Mouse (Mus musculus) C2C12 (cell line): ENCODE results near the gene Abca8b. TPM values are rescaled to one million over a fixed set of nuclear protein-coding genes. Genes with fewer than 3 reads are reported as not detected.
"Not testable (repeated sequence)": the region's sequence is repeated elsewhere in the genome, so short reads cannot be mapped to it uniquely, and the experiment has no call there.

Source experiments
- H3K27me3 ChIP-seq: one replicate; pipeline ENCODE4 v1.6.1; 2011; ENCODE audit not compliant: control insufficient read depth, insufficient read depth, insufficient read length
- H3K36me3 ChIP-seq: one replicate; pipeline ENCODE4 v1.6.1; 2011; ENCODE audit not compliant: control insufficient read depth, insufficient read depth
- H3K4me3 ChIP-seq: one replicate; pipeline ENCODE4 v1.5.1; 2011; ENCODE audit warnings: mild to moderate bottlenecking, control low read depth; ENCODE audit not compliant: poor library complexity, insufficient read depth, severe bottlenecking
- H3K79me2 ChIP-seq: one replicate; pipeline ENCODE4 v1.6.1; 2011; ENCODE audit not compliant: control insufficient read depth, insufficient read depth
- H3K79me3 ChIP-seq: one replicate; pipeline ENCODE4 v1.6.1; 2011; ENCODE audit warnings: low read depth, control low read depth
- H3ac ChIP-seq: one replicate; pipeline ENCODE3; 2011; ENCODE audit warnings: low read depth; ENCODE audit not compliant: control insufficient read depth, insufficient read length
- CEBPB ChIP-seq: IDR thresholded peaks from one replicate; pipeline ENCODE4 v1.6.1; 2011; ENCODE audit warnings: low read depth, mild to moderate bottlenecking, control low read depth, moderate library complexity
- CTCF ChIP-seq: IDR thresholded peaks from one replicate; pipeline ENCODE4 v1.5.1; 2011; ENCODE audit not compliant: control insufficient read depth, insufficient read depth, insufficient read length
- FOSL1 ChIP-seq: IDR thresholded peaks from one replicate; pipeline ENCODE4 v1.8.0; 2011; ENCODE audit warnings: mild to moderate bottlenecking, low read length; ENCODE audit not compliant: poor library complexity, insufficient read depth, severe bottlenecking
- MAX ChIP-seq: IDR thresholded peaks from one replicate; pipeline ENCODE4 v1.6.1; 2011; ENCODE audit warnings: mild to moderate bottlenecking, control low read depth
- MYOD1 ChIP-seq: IDR thresholded peaks from one replicate; pipeline ENCODE4 v1.6.1; 2011; ENCODE audit warnings: low read depth; ENCODE audit not compliant: control insufficient read depth, insufficient read length
- MYOG ChIP-seq: IDR thresholded peaks from one replicate; pipeline ENCODE4 v1.6.1; 2011; ENCODE audit not compliant: control insufficient read depth, insufficient read length; ENCODE audit errors: extremely low read depth
- USF1 ChIP-seq: IDR thresholded peaks from one replicate; pipeline ENCODE4 v1.6.1; 2011; ENCODE audit warnings: low read depth, mild to moderate bottlenecking, control low read depth, moderate library complexity
- polyA plus RNA-seq: library from polyadenylated mRNA; unstranded; fragments of >200 nt; fragmentation: generic; extraction: Trizol; gene quantifications from one replicate; pipeline ENCODE4 v1.2.1, GENCODE M21; 2012; ENCODE audit warnings: missing spikeins

Gene Abca8b
- polyA plus RNA-seq, 1 experiment, result 0.09 TPM

DNA sequence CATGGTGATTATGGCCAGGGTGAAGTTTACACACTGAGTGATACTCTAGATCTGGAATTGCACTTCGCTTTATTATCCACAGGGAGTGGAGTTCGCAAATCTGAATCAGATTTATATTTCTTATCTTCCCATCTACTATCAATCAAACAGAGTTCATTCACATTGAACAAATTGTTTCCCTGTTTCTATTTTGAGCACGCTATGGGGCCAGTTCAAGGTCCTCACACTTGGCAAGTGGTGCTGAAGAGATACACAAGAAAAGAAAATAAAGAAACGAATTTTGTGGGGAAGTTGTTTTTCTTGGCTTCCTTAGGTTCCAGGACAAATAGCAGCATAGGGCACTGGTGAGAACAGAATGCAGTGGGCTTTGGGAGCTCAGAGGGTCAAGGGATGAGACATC lies 25.1 kb downstream of the Abca8b start:
- H3K4me3 ChIP-seq, result no peak overlapping the region
- no peaks in the 10 kb centered on the region for H3K36me3 ChIP-seq
- no peaks in the 10 kb centered on the region for H3K79me3 ChIP-seq
- no peak overlapping the region for H3ac ChIP-seq
- TF ChIP-seq USF1 (no peak), MYOD1 (no peak), CEBPB (no peak), MYOG (no peak), CTCF (no peak), FOSL1 (no peak), MAX (no peak)
- H3K79me2 ChIP-seq, result no peaks in the 10 kb centered on the region
- no peaks in the 10 kb centered on the region for H3K27me3 ChIP-seq

DNA sequence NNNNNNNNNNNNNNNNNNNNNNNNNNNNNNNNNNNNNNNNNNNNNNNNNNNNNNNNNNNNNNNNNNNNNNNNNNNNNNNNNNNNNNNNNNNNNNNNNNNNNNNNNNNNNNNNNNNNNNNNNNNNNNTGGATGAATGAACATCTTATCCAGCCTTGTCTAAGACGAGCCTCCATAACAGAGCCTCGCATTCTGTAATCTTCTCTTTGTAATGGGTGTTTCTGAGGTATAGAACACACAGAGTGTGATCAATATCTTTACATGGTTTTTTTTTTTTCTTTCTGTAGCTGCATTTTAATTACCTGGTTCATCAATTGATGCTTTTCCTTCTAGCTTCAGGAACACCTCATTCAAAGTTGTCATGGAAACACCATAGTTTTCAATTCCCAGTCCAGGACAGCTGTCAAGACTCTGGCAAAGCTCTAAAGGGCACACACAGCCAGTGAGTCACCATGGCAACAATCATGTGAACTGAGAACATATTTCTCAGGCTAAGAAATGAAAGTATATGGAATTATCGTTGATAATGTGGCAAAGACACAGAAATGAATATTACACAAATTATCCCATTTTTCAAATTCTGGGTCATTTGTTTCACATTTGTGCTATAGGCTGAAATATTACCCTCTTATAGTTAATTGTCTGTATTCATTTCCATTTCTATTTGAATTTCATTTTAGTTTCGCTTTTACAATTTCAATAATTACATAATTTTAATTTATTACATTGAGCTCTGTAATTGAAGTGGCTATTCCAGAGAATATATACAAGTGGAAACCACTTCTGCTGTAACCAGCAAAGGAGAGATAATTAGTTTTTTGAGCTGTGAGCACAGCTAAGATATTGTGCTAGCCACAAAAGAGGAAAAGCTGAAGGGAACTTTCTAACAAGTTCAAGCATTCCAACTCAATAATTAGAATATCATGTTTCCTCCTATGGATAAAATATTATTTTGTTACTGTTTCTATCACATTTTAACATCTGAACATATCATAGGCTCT lies 33.9 kb downstream of the Abca8b start:
- Histone ChIP-seq H3K79me3 (no peaks in the 10 kb centered on the region), H3K4me3 (no peak overlapping the region), H3ac (no peak overlapping the region), H3K79me2 (no peaks in the 10 kb centered on the region), H3K36me3 (no peaks in the 10 kb centered on the region), H3K27me3 (no peaks in the 10 kb centered on the region)
- TF ChIP-seq USF1 (no peak), MYOG (no peak), FOSL1 (no peak), CEBPB (no peak), MYOD1 (no peak), CTCF (no peak), MAX (no peak)

DNA sequence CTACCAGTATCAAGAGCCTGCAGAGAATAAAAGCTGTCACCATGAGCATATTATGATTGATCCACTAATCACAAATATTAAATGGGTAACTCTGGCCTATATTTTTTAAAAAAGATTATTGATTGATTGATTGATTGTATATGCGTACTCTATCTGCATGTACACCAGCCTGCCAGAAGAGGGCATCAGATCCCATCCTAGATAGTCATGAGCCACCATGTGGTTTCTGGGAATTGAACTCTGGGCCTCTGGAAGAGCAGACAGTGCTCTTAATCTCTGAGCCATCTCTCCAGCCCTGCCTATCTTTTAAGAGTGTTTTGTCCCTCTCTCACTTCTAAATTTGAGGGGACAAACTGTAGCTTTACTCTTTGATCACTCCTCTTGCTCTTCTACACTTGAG lies 40.5 kb downstream of the Abca8b start:
- Histone ChIP-seq H3K36me3 (no peaks in the 10 kb centered on the region), H3K4me3 (no peak overlapping the region), H3K79me2 (no peaks in the 10 kb centered on the region), H3ac (no peak overlapping the region), H3K27me3 (no peaks in the 10 kb centered on the region), H3K79me3 (no peaks in the 10 kb centered on the region)
- TF ChIP-seq MYOD1 (no peak), MAX (no peak), CTCF (no peak)

DNA sequence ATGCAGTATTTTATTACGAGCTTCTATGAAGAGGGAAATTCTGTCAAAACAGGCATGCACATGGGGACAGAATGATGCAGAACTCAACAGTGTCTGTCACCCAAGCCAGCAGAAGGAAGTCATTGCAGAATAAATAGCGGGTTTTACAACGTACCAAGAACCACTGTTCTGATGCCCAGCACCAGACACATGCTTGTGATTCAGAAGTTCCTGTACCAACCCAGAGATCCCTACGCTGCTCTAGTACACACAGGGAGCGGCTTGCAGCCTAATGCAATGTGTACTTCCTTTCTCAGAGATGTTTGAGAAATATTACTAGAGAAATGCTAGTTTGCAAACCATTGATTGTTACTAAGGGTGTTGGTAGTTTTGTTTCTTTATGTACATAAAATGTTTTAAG lies 58.7 kb downstream of the Abca8b start:
- Histone ChIP-seq H3K4me3 (no peak overlapping the region), H3K27me3 (no peaks in the 10 kb centered on the region), H3K36me3 (no peaks in the 10 kb centered on the region), H3ac (no peak overlapping the region), H3K79me2 (no peaks in the 10 kb centered on the region), H3K79me3 (no peaks in the 10 kb centered on the region)
- TF ChIP-seq USF1, result no peak
- TF ChIP-seq MYOD1, result no peak
- TF ChIP-seq CTCF, result no peak
- no peak for TF ChIP-seq CEBPB

DNA sequence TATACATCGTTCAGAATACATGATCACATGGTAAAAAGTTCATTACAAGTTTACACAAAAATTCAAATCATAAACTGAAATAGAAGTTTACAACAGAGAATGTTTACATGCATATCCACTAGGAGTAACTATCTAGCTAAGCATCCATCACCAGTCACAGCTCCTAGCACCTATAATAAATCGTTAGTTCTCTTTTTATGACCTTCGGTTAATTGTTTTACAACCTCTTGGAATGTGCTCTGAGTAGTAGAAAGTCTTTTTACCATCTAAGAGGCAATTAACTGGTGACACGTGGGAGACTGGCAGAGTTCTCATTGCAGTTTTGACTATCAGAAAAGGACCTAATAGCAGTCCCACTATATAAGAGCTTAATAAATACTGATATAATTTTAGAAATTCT lies 62.4 kb downstream of the Abca8b start:
- not testable (repeated sequence) for H3K79me2 ChIP-seq, H3K79me3 ChIP-seq, H3ac ChIP-seq, H3K4me3 ChIP-seq, H3K36me3 ChIP-seq, H3K27me3 ChIP-seq

DNA sequence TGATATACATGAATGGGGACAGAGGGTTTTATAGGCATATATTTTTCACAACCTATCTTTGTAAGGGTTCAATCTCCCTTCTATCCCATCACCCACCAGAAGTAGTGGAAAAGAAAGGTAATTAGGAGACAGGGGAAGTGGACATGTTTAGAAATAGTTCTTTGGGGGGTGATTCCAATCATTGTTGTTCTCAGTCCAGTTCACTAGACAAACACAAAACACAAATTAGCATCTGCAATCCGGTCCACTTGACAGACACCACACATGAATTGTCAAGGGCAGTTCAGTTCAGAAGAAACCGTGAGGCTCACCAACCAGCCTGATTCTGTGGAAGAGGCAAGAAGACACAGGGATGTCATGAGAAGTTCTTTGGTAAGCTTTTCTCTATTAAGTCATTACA lies 67.2 kb downstream of the Abca8b start:
- TF ChIP-seq MYOD1 (no peak), MYOG (no peak), CTCF (no peak), MAX (no peak), USF1 (no peak), CEBPB (no peak), FOSL1 (no peak)
- Histone ChIP-seq H3K27me3 (no peaks in the 10 kb centered on the region), H3K36me3 (no peaks in the 10 kb centered on the region), H3K79me3 (no peaks in the 10 kb centered on the region), H3ac (no peak overlapping the region), H3K4me3 (no peak overlapping the region), H3K79me2 (no peaks in the 10 kb centered on the region)
